Mouse (Mus musculus) retina, embryonic 14.5 days (tissue): ENCODE measurements around the gene Arl3.

Source experiments
- DNase-seq: peaks from one replicate; pipeline ENCODE4 v3.0.0-alpha.2; 2015; ENCODE audit warnings: low spot score

Gene Arl3

DNA sequence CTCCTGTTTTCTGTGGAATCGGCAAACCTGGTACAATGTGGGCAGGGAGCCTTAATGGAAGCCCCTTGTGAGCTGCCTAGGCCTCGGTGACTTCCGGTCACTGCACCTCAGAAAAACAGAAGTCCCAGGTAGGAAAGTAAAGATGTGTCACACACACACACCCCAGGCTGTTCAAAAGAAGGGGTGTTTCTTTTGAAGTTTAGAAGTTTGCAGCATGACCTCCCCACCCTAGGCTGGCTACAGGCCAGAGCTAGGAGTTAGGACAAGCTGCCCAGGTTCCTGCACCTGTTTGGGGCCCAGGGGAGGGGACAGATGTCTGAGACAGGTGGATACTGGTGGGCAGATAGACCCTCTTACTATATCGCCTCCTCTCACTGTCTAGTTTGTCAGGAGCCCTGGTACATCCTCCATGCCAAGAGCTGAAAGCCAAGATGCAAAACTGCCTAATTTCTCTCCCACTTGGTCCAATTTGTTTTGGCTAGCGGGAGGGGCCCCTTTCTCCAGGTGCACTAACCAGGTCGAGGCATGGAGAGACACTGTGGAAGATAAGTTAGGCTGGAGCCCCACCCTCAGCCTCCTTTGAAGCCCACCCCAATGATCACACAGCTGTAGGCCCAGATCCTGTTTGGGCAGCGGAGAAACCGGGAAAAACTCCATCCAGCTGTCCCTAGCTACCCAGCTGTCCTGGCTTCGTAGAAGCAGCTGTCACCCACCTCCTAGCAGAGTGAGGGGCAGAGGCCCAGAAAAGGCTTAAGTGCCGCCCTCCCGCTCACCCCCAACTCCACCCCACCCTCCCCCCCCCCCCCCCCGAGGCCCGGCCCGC is 55.3 kb downstream of the Arl3 start:
- DNase-seq = peak; percentile 56

GRCm38 (mm10) chr19:46516667-46517528 is 56.1 kb downstream of the Arl3 start:
- no peak for DNase-seq

DNA sequence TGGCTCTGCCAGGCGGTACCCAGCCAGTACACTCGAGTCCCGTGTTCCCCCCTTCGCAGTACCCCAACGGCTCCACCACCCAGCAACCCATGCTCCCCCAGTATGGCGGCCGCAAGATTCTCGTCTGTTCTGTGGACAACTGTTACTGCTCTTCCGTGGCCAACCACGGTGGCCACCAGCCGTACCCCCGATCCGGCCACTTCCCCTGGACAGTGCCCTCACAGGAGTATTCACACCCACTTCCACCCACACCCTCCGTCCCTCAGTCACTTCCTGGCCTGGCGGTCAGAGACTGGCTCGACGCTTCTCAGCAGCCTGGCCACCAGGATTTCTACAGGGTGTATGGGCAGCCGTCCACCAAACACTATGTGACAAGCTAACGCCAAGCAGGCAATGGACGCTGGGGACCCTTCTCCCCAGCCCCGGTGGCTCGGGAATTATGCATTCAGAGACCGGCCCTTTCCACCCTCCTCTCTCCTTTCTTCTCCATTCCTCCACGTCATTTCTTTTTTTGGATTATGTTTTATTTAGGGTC is 57.6 kb downstream of the Arl3 start:
- DNase-seq = no peak

- DNase-seq = no peak
Measured at GRCm38 (mm10) chr19:46514387-46514786, 58.6 kb downstream of the Arl3 start.

GRCm38 (mm10) chr19:46511263-46511662 is 61.7 kb downstream of the Arl3 start:
- DNase-seq = no peak

- no peak for DNase-seq
Measured at GRCm38 (mm10) chr19:46510824-46511223, 62.2 kb downstream of the Arl3 start.

DNA sequence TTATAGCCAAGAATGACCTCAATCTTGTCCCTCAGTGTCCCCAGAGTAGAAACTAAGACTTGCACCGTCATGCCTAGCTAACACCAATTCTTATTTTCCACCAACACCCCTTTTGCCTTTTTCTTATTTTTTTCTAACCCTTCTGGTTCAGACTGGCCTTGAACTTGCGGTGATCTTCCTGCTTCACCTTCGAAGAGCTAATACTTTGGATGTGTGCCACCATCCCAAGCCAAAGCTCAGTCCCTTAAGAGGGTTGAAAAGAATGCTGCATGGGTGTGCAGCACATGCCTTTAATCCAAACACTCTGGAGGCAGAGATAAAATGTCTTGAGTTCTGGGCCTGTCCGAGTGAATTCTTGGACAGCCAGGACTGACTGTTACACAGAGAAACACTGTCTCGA is 62.6 kb downstream of the Arl3 start:
- DNase-seq = no peak

DNA sequence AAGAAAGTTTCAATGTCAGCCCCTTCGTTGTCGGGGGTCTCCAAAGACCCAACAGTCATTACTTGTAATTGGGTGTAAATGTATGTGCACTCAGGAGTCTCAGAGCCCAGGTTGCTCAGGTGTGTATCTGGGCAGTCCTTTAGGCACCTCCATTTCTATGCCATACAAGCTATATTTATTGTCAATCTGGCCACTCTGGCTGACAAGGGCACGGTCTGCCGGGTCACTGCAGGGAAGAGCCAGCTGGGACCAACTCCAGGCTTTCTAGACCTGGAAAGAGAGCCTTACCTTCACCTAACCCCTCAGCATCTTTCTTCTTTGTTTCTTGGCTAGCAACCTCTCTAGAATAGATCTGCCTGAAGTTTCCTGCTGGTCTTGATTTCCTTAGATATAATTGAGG is 63.3 kb downstream of the Arl3 start:
- DNase-seq = no peak

DNA sequence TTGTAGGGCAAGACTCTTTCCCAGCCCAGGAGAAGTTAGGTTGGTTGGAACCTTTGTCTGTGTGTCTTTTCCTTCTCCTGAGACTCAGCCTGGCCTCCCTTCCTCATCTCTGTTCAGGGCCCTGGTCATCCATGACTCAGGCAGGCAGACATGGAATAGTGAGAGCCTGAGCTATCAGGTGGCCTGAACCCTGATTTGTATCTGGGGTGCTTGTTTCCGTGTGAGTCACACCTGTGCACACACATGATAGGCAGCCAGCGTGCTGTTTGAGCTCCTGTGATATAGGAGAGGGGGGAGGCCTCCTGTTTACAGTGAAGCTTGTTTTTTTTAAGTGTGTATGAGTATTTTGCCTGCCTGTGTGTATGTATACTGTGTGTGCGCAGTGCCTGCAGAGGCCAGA is 63.8 kb downstream of the Arl3 start:
- DNase-seq = no peak

DNA sequence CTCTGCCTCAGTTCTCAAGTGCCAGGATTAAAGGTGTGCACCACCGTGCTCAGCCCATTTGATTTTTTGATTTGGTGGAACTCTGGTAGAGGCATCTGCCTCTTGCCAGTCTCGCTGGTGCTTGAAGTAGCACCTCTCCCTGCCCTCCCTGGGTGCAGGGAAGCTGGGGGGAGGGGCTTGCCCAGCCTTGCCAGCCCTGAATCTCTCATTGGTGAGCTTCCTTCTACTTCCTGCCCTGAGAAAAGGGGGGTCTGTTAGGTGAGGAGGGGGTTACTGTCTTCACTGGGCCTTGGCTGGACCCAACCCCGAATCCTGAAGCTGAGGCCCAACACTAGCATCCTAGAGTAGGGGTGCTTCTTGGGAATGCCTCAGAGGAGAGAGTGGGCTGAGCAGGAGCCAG is 64.3 kb downstream of the Arl3 start:
- DNase-seq = no peak

GRCm38 (mm10) chr19:46507806-46508205 is 65.2 kb downstream of the Arl3 start:
- DNase-seq = no peak

GRCm38 (mm10) chr19:46507181-46507581 is 65.8 kb downstream of the Arl3 start:
- DNase-seq = peak; percentile 56

DNA sequence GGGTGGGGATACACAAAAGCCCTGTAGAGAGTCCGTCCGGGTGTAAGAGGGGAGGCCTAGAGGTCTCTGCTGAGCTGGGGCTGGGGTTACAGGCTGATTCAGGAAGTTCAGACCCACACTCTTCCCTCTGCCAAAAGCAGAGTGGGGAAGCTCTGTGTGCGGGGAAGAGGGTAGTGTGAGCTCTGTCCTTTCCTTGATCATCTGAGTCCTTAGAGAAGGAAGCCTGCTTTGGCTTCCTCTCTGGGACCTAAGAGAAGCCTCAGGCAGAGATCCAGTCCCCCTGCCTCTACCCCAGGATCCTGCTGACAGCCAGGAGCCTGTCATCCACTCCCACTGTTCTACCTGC is 66.7 kb downstream of the Arl3 start:
- no peak for DNase-seq

- DNase-seq = no peak
Measured at GRCm38 (mm10) chr19:46505646-46506371, 67.2 kb downstream of the Arl3 start.

DNA sequence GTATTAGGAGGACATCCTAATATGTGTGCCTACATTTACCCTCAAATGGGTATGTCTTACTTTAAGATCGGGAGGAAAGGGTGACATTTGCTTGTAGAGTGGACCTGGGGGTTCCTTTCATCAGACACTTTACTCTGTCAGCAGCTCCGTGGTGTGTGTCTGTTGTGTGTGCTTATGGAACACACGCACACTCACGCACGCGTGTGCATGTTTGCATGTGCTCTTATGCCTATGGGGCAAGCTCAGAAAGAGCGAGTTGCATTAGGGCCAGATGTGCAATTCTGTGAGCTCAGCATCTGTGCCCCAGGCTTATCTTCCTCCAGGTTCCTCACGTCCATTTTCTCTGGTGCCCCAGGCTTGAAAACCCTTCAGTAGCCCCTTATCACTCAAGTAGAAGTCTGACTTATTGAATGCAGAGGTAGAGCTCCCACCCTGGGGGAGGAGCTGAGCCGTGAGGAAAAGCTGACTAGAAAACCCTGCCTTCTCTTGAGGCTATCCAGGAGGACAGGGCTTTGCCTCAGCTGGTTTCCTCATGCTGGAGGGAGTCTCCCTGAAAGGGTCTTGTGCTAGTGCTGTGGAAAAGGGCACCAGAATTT is 68.1 kb downstream of the Arl3 start:
- no peak for DNase-seq

DNA sequence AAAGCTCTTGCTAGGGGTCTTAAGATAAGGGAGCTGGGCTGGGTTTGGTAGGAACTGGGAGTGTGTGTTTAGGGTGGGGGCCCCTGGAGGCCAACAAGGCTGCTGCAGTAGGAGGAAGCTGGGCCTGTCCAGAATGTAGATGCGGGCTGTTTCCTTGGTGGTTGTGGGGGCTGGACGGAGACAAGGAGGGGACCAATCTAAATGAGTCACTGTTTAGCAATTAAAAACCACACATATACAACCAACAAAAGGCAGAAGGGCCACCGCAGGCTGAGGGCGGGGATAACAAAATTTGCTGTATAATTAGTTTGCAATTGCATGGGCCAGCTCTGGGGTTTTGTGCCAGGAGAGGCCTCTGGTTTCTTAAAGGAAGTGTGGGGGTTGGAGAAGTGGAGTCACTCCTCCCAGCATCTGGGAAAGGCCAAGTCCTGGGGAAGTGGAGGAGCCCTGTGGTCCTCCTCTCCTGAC is 68.9 kb downstream of the Arl3 start:
- DNase-seq = no peak

- DNase-seq = peak; percentile 71
Measured at GRCm38 (mm10) chr19:46503351-46504084, 69.5 kb downstream of the Arl3 start.

- peak; percentile 69 for DNase-seq
Measured at GRCm38 (mm10) chr19:46502471-46503166, 70.4 kb downstream of the Arl3 start.

- peak; percentile 61 for DNase-seq
Measured at GRCm38 (mm10) chr19:46502069-46502455, 70.9 kb downstream of the Arl3 start.

- peak; percentile 84 for DNase-seq
Measured at GRCm38 (mm10) chr19:46501401-46502068, 71.5 kb downstream of the Arl3 start, which contains the start of gene Trim8. TSS of gene Trim8 (plus strand) at chr19:46501702.
